Mouse (Mus musculus): ENCODE results near the gene Lgals7. TPM values are rescaled to one million over a fixed set of nuclear protein-coding genes. Genes with fewer than 3 reads are reported as not detected.

The Lgals7 gene
- polyA plus RNA-seq, 1 experiment, result 30.7 TPM

DNA sequence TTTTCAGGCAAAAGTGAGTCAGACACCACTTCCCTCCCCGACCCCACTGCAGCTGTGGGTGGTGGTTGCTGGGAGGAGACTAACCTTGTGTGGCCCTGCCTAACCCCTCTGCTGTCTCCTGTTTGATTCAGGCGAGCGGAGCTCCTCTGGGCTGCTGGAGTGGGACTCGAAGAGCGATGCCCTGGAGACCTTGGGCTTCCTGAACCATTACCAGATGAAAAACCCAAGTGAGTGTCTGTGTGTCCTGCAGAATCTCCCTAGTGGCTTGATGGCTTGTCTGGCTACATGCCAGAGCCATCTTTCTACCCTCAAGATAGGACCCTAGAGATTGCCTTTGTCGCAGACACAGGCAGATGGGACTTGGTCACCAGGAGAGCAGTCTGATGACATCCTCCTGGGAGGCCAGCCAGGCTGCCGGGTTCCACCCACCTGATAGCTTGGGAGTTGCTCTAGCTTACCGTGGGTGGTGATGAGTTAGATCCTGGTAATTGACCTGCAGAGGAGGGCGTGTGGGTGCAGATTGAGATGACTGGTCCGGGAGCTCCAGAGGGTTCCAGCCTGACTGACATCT lies 42.3 kb upstream of the Lgals7 start:
- no peak for DNase-seq (ENCODE audit: low read depth)
- TF ChIP-seq POLR2A (IDR thresholded peaks at IDR 0.05; ENCODE audit: borderline replicate concordance, extremely low read depth, insufficient read depth, insufficient read length, poor library complexity, severe bottlenecking), result no peak
- no peak for TF ChIP-seq CTCF (IDR thresholded peaks at IDR 0.05; ENCODE audit: borderline replicate concordance, extremely low read depth, insufficient read depth, insufficient read length)

DNA sequence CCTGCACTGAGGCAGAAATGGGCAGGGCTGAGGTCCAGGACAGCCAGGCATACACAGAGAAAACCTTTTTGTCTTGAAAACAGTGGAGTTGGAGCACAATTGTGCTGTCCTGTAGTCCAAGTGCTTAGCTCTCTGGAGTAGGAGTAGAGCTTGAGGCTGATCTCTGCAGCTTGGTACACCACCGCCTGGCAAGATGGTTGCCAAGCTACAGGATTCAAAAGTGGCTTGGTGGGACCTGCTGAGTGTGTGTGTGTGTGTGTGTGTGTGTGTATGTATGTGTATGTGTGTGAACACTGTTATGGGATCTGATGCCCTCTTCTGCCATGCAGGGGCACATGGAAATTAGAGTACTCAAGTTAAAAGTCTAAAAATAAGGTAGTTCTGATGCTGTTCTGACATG lies 41.1 kb upstream of the Lgals7 start:
- DNase-seq (ENCODE audit: low read depth), result no peak
- no peak for TF ChIP-seq CTCF (IDR thresholded peaks at IDR 0.05; ENCODE audit: borderline replicate concordance, extremely low read depth, insufficient read depth, insufficient read length)
- TF ChIP-seq POLR2A (IDR thresholded peaks at IDR 0.05; ENCODE audit: borderline replicate concordance, extremely low read depth, insufficient read depth, insufficient read length, poor library complexity, severe bottlenecking), result no peak

DNA sequence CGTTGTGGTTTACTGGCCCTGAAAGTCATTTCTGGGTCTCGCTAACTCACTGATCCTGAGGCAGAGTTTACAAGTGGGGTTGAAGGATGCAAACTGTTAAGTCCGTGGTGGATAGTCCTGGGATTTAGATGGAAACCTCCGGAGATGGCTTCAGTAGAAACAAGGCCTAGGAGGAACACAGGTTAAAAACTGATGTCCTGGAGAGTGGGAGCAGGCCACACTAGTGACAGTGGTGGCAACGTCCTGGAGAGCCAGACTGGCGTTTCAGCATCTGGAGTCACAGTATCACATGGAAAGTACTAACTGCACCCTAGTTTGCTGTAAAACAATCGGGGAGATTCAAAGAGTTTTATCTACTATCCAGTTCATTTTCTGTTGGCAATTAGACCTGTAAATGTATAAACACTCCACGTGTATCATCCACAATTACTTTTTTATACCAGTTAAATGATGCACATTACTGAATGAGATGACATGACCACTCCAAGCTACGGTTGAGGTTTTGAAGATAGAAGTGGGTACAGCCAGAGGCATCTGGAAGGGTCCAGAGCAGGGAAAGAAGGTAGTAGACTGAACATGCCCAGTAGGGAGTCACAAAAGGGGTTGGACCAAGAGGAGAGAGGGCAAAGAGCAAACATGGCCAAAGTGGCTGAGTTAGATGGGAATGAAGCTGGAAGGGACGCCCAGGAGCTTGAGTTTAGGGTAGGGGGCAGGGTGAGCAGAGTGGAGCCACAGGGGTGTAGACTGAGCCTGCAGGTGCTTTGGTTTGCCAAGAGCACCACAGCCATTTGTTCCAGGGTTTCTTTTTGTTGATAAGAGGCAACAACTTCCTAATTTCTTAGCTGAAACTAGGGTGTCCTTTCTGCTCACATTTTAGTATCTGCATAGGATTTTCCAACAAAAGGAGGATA lies 40.4 kb upstream of the Lgals7 start:
- TF ChIP-seq POLR2A (IDR thresholded peaks at IDR 0.05; ENCODE audit: borderline replicate concordance, extremely low read depth, insufficient read depth, insufficient read length, poor library complexity, severe bottlenecking), result no peak
- no peak for TF ChIP-seq CTCF (IDR thresholded peaks at IDR 0.05; ENCODE audit: borderline replicate concordance, extremely low read depth, insufficient read depth, insufficient read length)
- DNase-seq (ENCODE audit: low read depth), result no peak

DNA sequence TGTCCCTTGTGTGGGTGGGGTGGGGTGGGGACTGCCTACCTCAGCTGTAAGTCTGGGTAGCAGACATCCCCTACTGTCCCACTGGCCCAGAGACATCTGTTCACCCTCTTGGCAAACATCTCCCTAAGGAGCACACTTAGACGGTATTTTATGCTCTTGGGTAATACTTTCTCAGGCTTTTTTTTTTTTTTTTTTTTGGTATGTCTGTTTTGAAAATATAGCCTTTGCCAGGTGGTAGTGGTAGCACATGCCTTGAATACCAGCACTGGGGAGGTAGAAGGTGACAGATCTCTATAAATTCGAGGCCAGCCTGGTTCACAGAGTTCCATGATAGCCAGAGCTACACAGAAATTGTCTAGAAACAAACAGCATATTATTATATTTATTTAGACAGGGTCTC lies 39.7 kb upstream of the Lgals7 start:
- DNase-seq (ENCODE audit: low read depth), result no peak
- TF ChIP-seq POLR2A (IDR thresholded peaks at IDR 0.05; ENCODE audit: borderline replicate concordance, extremely low read depth, insufficient read depth, insufficient read length, poor library complexity, severe bottlenecking) (no peak), CTCF (IDR thresholded peaks at IDR 0.05; ENCODE audit: borderline replicate concordance, extremely low read depth, insufficient read depth, insufficient read length) (no peak)

DNA sequence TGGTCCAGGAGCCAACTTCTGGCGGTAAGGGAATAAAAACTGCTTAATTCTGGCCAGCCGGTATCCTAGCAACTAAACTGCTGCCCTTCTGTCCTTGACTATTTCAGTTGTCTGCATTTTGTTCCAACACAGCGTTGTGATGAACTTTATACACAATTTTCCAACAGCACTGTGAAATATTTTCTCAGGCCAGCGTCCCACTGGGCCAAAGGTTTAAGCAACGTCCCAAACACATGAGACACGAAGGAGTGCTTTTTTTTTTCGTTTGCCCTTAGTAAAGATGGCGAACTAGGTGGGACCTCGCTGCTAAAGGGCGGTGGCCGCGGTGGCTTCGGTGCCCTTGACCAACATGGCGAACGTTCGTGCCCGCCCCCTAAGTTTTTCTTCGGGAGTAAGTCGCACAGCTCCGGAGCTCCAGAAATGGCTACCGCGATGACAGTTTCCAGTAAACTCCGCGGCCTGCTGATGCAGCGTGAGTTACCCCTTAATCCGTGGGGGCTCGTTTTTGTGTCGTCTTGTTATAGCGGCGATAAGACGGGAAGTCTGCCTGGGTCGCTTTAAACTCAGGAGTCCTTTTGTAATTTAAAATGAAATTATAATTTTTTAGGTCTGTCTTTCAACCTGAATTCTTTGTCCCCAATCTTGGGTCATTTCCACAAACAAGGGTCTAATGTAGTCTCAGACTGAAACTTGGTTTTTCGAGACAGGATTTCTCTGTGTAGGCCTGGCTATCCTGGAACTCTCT lies 38.5 kb upstream of the Lgals7 start, which contains the start of gene Ech1:
Gene Ech1 (plus strand): TSS at position 277 of the 745 bp plus-strand sequence.
- DNase-seq (ENCODE audit: low read depth), result peak; percentile 97
- TF ChIP-seq CTCF (IDR thresholded peaks at IDR 0.05; ENCODE audit: borderline replicate concordance, extremely low read depth, insufficient read depth, insufficient read length) (no peak), POLR2A (IDR thresholded peaks at IDR 0.05; ENCODE audit: borderline replicate concordance, extremely low read depth, insufficient read depth, insufficient read length, poor library complexity, severe bottlenecking) (no peak; the same call in 1 of the 2 replicates)

DNA sequence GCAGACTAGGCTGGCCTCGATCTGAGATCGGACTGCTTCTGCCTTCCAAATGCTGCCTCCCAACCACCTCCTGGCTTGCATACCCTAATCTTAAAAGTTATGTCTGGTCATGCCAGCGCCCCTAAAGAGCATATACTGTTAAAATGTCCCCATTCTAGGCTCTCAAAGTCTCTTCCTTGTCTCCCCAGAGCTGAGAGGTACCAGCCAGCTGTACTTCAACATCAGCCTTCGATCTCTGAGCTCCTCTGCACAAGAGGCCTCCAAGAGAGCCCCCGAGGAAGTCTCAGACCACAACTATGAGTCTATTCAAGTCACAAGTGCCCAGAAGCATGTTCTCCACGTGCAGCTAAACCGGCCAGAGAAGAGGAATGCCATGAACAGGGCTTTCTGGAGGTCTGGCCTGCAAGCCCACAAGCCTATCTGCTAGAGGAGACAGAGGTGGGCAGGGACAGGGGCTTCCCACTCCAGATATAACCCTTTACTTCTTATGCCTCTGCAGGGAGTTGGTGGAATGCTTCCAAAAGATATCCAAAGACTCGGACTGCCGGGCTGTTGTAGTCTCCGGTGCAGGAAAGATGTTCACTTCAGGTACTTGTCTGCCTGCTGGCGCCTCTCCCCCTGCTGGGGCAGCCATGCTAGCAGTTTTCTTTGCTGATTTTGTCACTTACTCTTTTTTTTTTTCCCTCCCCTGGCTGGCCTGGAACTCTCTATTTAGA lies 37.8 kb upstream of the Lgals7 start:
- TF ChIP-seq POLR2A (IDR thresholded peaks at IDR 0.05; ENCODE audit: borderline replicate concordance, extremely low read depth, insufficient read depth, insufficient read length, poor library complexity, severe bottlenecking) (no peak), CTCF (IDR thresholded peaks at IDR 0.05; ENCODE audit: borderline replicate concordance, extremely low read depth, insufficient read depth, insufficient read length) (no peak)
- DNase-seq (ENCODE audit: low read depth), result no peak

DNA sequence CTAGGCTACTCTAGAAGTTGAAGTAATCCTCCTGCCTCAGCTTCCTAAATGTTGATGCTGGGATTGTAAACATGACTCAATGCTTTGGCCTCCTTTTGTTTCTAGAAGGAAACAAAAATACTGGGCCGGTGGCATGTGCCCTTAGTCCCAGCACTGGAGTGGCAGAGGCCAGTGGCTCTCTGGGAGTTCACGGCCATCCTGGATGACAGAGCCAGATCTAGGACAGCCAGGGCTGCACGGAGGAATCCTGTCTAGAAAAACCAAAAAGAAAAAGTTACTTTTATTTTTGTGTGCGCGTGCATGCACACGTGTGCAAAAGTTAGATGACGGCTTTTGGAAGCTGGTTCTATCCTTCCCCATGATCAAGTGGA lies 37.3 kb upstream of the Lgals7 start:
- TF ChIP-seq POLR2A (IDR thresholded peaks at IDR 0.05; ENCODE audit: borderline replicate concordance, extremely low read depth, insufficient read depth, insufficient read length, poor library complexity, severe bottlenecking), result no peak
- no peak for TF ChIP-seq CTCF (IDR thresholded peaks at IDR 0.05; ENCODE audit: borderline replicate concordance, extremely low read depth, insufficient read depth, insufficient read length)
- DNase-seq (ENCODE audit: low read depth), result no peak

DNA sequence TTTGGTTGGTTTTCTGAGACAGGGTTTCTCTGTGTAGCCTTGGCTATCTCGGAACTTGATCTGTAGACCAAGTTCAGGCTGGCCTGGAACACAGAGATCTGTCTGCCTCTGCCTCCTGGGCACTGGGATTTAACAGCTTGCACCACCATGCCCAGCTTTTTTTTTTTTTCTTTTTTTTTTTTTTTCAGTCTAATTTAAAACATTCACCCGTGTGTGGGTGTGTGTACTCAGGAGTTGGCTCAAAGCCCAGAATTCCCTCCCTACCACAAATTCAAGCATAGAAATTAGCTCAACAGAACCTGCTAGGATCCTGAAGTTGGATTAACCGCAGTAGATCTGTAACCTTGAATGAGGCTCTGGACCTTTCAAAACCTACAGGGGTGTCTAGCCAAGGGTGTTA lies 36.3 kb upstream of the Lgals7 start:
- TF ChIP-seq CTCF (IDR thresholded peaks at IDR 0.05; ENCODE audit: borderline replicate concordance, extremely low read depth, insufficient read depth, insufficient read length) (no peak), POLR2A (IDR thresholded peaks at IDR 0.05; ENCODE audit: borderline replicate concordance, extremely low read depth, insufficient read depth, insufficient read length, poor library complexity, severe bottlenecking) (no peak)
- DNase-seq (ENCODE audit: low read depth), result peak; percentile 87

DNA sequence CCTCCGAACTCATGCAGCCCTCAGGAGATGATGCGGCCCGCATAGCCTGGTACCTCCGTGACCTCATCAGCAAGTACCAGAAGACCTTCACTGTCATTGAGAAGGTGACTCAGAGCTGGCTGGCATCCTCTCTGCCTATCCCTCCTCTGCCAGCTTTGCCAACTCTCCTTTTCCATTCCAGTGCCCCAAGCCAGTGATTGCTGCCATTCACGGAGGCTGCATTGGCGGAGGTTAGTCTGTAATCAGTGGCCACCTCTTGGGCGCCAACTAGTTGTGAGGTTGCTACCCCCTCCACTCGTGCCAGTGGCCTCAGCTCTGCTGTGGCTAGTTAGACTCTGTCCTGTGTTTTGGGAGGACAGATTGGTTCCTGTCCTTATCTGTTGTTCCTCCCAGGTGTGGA lies 33.8 kb upstream of the Lgals7 start:
- no peak for TF ChIP-seq CTCF (IDR thresholded peaks at IDR 0.05; ENCODE audit: borderline replicate concordance, extremely low read depth, insufficient read depth, insufficient read length)
- no peak for TF ChIP-seq POLR2A (IDR thresholded peaks at IDR 0.05; ENCODE audit: borderline replicate concordance, extremely low read depth, insufficient read depth, insufficient read length, poor library complexity, severe bottlenecking)
- DNase-seq (ENCODE audit: low read depth), result no peak

DNA sequence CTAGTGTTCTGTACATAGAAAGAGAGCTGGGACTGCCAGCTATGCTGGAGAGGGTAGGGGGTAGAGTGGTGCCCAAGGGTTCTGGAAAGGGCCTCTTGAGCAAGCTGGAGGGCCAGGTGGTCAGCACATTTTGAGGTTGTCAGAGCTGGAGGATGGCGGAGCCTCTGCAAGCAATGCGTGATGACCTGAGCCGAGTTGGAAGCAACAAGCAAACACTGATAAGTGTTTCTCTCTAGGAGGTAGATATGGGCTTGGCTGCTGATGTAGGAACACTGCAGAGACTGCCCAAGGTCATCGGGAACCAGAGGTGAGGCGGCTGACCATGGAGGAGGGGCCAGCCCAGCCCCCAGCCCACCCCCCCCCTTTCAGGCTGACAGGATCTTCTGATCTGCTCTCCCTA lies 32.7 kb upstream of the Lgals7 start:
- DNase-seq (ENCODE audit: low read depth), result no peak
- TF ChIP-seq CTCF (IDR thresholded peaks at IDR 0.05; ENCODE audit: borderline replicate concordance, extremely low read depth, insufficient read depth, insufficient read length) (no peak), POLR2A (IDR thresholded peaks at IDR 0.05; ENCODE audit: borderline replicate concordance, extremely low read depth, insufficient read depth, insufficient read length, poor library complexity, severe bottlenecking) (no peak)
